Mouse (Mus musculus) heart, embryonic 16.5 days (tissue): ENCODE results near the gene Umod. TPM values are rescaled to one million over a fixed set of nuclear protein-coding genes. Genes with fewer than 3 reads are reported as not detected.

Experiments used
- ATAC-seq: fragments of 200-750 bp; cut with Nextera tagmentation; replicated peaks from 2 replicates; pipeline ENCODE4 v1.8.0; 2017; ENCODE audit warnings: moderate number of reproducible peaks; ENCODE audit not compliant: insufficient read depth, low FRiP score; ENCODE audit errors: extremely low read depth
- H3K27ac ChIP-seq: fragments of 300-500 bp; sonication (generic); 2 replicates; pipeline ENCODE4 v1.5.1; 2014; ENCODE audit warnings: mild to moderate bottlenecking, low read length, control low read depth, moderate library complexity
- H3K27me3 ChIP-seq: fragments of 300-500 bp; sonication (generic); 2 replicates; pipeline ENCODE4 v1.6.1; 2014; ENCODE audit warnings: low read length, mixed read lengths; ENCODE audit not compliant: control insufficient read depth, insufficient read depth
- H3K36me3 ChIP-seq: fragments of 300-500 bp; sonication (generic); 2 replicates; pipeline ENCODE4 v1.6.1; 2014; ENCODE audit not compliant: control insufficient read depth, insufficient read depth
- H3K4me1 ChIP-seq: fragments of 300-500 bp; sonication (generic); 2 replicates; pipeline ENCODE4 v1.6.1; 2014; ENCODE audit warnings: low read length, mixed read lengths; ENCODE audit not compliant: control insufficient read depth, insufficient read depth
- H3K4me2 ChIP-seq: fragments of 300-500 bp; sonication (generic); 2 replicates; pipeline ENCODE4 v1.6.1; 2014; ENCODE audit warnings: low read depth, mild to moderate bottlenecking, control low read depth, low read length
- H3K4me3 ChIP-seq: fragments of 300-500 bp; sonication (generic); 2 replicates; pipeline ENCODE4 v1.5.1; 2014; ENCODE audit warnings: mild to moderate bottlenecking, control low read depth, low read length
- H3K9ac ChIP-seq: fragments of 300-500 bp; sonication (generic); 2 replicates; pipeline ENCODE4 v1.6.1; 2014; ENCODE audit warnings: low read length, control low read depth
- H3K9me3 ChIP-seq: fragments of 300-500 bp; sonication (generic); replicated peaks from 2 replicates; pipeline ENCODE4 v1.6.1; 2016; ENCODE audit warnings: low read length; ENCODE audit not compliant: control insufficient read depth
- WGBS: fragments of 180-500 bp; shearing (Covaris S2); extraction: QIAGEN DNeasy Blood & Tissue Kit; methylation state at CpG from one replicate; pipeline ENCODE4 v1.1.7; 2014; 5-methylcytosine and 5-hydroxymethylcytosine counted together
- polyA plus RNA-seq: library from polyadenylated mRNA; unstranded; fragments of >200 nt; fragmentation: Nextera tagmentation; extraction: Ambion mirVana; gene quantifications from 2 replicates; pipeline ENCODE4 v1.2.1, GENCODE M21; 2015

The Umod gene
- polyA plus RNA-seq, 1 experiment from 2014 or later, result not detected

DNA sequence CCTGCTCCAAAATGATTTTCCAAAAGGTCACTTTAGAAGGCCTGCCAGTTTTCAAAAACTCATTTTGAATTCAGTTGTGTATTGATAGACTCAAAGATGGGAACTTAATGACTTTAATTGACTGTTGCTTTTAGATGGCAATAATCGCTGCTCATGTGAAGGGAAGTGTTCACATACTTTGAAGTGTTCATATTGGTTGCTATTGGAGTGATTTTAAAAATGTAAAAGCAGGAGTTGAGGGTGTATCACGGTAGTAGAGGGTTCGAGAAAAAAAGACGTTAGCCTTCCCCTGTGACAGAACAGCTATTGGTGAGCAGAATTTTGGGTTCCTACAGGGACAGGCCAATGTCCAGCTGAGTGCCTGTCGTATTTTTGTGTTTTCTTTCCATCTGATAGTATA lies 40.1 kb upstream of the Umod start, which contains the start of gene Acsm5:
Gene Acsm5 (plus strand): TSS at position 301 of the 400 bp plus-strand sequence.
- Histone ChIP-seq H3K27ac (no peak within 1 kb of the TSS), H3K9me3 (no peaks in the 10 kb centered on the region), H3K4me2 (no peak within 1 kb of the TSS), H3K4me3 (no peak within 1 kb of the TSS), H3K9ac (no peak within 1 kb of the TSS), H3K27me3 (no peaks in the 10 kb centered on the region), H3K36me3 (no peaks in the 10 kb centered on the region), H3K4me1 (no peaks in the 10 kb centered on the region)
- no peak for ATAC-seq
- 66% methylated on average over 5 of the region's 5 CpGs for WGBS

DNA sequence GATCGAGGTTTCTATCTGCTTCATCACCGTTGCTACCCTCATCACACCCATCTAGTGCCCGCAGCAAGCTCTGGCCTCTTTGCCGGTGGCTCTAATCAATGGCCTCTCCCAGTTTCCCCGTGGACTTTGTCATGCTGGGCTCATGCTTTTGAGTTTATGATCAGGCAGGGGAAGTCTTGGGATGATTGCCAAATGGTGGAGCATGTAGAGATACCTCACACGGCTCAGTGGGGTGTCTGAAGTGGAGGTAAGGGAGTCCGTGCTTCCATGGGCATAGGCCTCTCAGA lies 37.1 kb upstream of the Umod start:
- Histone ChIP-seq H3K27ac (no peak overlapping the region), H3K9me3 (no peaks in the 10 kb centered on the region), H3K36me3 (no peaks in the 10 kb centered on the region), H3K4me1 (no peaks in the 10 kb centered on the region), H3K4me2 (no peak overlapping the region), H3K4me3 (no peak overlapping the region), H3K27me3 (no peaks in the 10 kb centered on the region), H3K9ac (no peak overlapping the region)
- ATAC-seq, result no peak
- 68% methylated on average over 7 of the region's 7 CpGs for WGBS

DNA sequence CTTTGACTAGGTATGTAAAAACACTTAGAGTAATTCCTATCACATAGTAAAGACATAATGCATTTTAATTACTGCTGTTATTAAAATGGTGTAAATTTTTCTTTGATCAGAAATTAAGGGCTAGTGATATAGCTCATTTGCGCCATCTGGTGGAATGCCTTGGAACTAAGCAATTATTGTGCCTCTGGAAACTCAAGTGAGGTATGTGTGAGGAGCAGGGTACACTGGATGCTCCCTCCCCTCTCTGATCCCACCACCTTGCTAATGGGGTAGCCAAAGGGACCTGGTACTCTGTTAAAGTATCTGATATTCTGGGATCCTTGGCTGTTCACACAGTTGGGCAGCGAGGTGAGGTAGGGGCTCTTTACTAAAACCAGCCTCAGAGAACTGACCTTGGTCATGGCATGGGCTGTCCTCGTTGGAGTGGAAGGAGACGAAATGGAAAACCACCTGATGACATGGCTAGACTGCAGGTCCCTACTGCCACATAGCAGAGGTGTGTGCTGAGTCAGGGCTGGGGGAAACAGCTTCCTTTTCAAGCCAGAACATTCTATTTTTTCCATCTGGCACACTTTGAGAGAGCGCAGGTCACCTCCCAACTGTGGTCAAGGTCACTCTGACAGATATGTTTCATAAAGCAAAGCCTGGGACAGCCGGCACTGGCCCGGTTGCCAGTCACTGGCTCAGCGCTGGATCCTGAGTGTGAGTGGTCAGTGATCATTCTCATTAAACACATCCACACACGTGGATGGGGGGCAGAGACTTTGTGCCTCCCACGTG lies 36.6 kb upstream of the Umod start:
- Histone ChIP-seq H3K4me1 (no peaks in the 10 kb centered on the region), H3K9ac (no peak overlapping the region), H3K36me3 (no peaks in the 10 kb centered on the region), H3K4me3 (no peak overlapping the region), H3K27ac (no peak overlapping the region), H3K9me3 (no peaks in the 10 kb centered on the region), H3K27me3 (no peaks in the 10 kb centered on the region), H3K4me2 (no peak overlapping the region)
- WGBS, result 58% methylated on average over 10 of the region's 10 CpGs
- no peak for ATAC-seq

DNA sequence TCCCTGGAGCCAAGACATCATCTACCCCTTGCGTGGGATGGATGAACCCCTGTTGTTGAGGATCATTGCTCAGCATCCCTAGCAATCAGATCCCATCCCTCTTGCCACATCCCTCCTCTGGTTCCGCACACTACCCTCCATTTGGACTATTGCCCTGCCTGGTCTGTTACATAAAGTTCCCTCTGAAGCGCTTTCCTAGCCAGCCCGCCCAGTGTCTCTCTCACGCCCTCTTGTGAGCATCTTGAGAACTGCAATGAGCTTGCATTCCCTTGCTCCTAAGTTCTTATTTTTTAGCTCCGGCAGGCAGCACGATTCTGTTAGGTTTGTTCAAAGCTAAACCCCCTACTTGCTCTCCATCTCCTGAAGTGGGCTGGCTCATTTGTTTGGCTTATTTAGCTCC lies 34.0 kb upstream of the Umod start:
- Histone ChIP-seq H3K4me3 (no peak overlapping the region), H3K9me3 (no peaks in the 10 kb centered on the region), H3K27me3 (no peaks in the 10 kb centered on the region), H3K4me1 (no peaks in the 10 kb centered on the region), H3K9ac (no peak overlapping the region), H3K36me3 (no peaks in the 10 kb centered on the region), H3K27ac (no peak overlapping the region), H3K4me2 (no peak overlapping the region)
- no peak for ATAC-seq
- 28% methylated on average over 7 of the region's 7 CpGs for WGBS

DNA sequence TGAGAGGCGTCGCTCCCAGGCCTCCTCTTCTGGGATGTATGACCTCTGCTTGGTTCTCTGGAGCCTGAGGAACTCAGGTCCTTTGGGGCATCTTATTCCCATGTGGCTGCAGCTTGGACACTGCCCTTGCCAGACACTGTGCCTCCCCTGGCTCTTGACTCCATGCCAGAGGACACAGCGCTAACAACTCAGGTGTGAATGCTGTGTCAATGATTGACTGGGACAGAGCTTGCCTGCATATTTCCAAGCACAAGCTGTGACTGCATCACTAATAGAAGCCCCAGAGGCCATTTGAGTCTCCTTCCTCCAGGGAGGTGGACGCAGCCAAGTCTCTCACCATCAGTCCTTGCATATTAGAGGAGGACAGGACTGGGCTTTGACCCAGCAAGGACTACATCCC lies 32.1 kb upstream of the Umod start:
- no peak for ATAC-seq
- H3K4me3 ChIP-seq, result no peak overlapping the region
- no peak overlapping the region for H3K9ac ChIP-seq
- no peaks in the 10 kb centered on the region for H3K4me1 ChIP-seq
- 86% methylated on average over 4 of the region's 4 CpGs for WGBS
- no peaks in the 10 kb centered on the region for H3K36me3 ChIP-seq
- no peaks in the 10 kb centered on the region for H3K9me3 ChIP-seq
- H3K4me2 ChIP-seq, result no peak overlapping the region
- no peak overlapping the region for H3K27ac ChIP-seq
- H3K27me3 ChIP-seq, result no peaks in the 10 kb centered on the region

DNA sequence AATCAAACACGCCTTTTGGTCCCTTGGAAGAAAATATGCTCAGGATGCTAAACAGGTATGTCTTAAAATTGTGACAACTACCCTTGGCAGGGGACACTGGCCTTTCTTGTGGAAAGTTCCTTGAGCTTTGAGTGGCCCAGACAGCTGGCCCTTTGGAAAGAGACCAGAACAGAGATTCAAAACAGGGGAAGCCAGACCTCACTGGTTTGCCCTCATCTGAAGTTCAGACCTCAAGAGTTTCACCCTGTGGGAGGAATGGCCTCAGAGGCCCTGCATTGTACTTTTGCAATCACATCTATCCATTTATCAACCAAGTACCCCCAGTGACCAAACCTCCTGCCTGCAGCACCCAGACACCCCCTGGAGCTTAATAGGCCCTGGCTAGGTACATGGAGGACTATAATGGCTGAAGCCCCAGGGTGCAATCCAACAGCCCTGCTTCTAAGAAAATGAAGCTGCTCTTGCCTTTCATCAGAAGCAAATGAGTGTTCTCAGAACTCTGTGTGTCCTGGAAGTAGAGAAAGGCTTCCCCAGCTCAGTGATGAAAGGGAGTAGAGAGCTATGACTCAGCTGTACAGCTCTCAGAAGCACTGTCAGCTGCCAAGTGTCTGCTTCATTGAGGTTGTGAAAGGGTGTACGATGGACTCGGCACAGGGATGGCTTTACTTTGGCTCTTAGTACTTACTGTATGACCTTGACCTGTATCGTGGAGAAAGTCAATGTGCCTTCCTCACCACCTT lies 11.1 kb upstream of the Umod start:
- no peaks in the 10 kb centered on the region for H3K36me3 ChIP-seq
- no peaks in the 10 kb centered on the region for H3K27me3 ChIP-seq
- H3K4me2 ChIP-seq, result no peak overlapping the region
- no peak overlapping the region for H3K9ac ChIP-seq
- H3K4me1 ChIP-seq, result no peaks in the 10 kb centered on the region
- no peak for ATAC-seq
- no peak overlapping the region for H3K27ac ChIP-seq
- H3K9me3 ChIP-seq, result no peaks in the 10 kb centered on the region
- no peak overlapping the region for H3K4me3 ChIP-seq
- 77% methylated on average over 4 of the region's 4 CpGs for WGBS

DNA sequence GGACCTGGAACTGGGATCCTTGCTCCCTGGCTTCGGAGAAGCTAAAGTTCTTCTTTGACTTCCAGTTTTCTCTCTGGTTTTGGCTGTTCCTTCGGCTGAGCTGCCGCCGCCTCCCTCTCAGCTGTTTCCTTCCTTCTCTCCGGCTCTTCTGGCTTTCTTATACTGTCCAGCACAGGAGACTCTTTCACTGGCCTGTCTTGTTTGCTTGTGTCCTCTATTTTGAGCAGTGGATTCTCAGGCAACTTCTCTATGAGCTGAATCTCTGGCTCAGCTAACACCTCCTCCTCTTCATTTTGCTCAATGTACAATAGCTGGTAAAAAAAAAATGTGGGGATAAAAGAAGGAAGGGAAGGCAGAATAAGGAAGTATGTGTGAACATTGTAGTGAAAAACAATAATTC lies 7.6 kb upstream of the Umod start:
- no peak overlapping the region for H3K27ac ChIP-seq
- no peaks in the 10 kb centered on the region for H3K9me3 ChIP-seq
- no peaks in the 10 kb centered on the region for H3K4me1 ChIP-seq
- no peak overlapping the region for H3K4me3 ChIP-seq
- no peak for ATAC-seq
- no peak overlapping the region for H3K9ac ChIP-seq
- no peak overlapping the region for H3K4me2 ChIP-seq
- H3K27me3 ChIP-seq, result no peaks in the 10 kb centered on the region
- WGBS, result 81% methylated on average over 5 of the region's 5 CpGs
- no peaks in the 10 kb centered on the region for H3K36me3 ChIP-seq

DNA sequence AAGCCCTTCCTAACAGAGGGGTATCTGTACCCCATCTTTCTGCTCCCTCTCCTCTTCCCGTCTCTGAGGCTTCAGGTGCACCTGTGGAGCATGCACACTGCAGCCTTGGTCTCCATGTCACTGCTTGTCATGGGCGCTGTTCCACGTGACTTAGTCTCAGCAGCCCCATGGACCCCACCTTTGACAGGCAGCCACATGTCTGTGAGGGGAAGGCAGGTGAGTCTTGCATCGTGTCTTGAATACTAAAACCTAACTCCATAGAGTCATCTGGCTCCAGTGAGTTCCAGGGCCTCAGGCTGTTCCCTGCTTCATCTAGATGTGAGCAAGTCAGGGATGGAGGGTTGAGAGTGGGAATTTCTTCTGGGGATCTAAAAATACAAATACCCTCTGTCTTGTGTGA lies 5.1 kb upstream of the Umod start:
- whole genome bisulfite sequencing, result 73% methylated on average over 4 of the region's 4 CpGs
- H3K4me2 ChIP-seq, result no peak overlapping the region
- no peaks in the 10 kb centered on the region for H3K9me3 ChIP-seq
- H3K27ac ChIP-seq, result no peak overlapping the region
- no peaks in the 10 kb centered on the region for H3K4me1 ChIP-seq
- no peak for ATAC-seq
- no peaks in the 10 kb centered on the region for H3K36me3 ChIP-seq
- no peak overlapping the region for H3K4me3 ChIP-seq
- H3K9ac ChIP-seq, result no peak overlapping the region
- H3K27me3 ChIP-seq, result no peaks in the 10 kb centered on the region

DNA sequence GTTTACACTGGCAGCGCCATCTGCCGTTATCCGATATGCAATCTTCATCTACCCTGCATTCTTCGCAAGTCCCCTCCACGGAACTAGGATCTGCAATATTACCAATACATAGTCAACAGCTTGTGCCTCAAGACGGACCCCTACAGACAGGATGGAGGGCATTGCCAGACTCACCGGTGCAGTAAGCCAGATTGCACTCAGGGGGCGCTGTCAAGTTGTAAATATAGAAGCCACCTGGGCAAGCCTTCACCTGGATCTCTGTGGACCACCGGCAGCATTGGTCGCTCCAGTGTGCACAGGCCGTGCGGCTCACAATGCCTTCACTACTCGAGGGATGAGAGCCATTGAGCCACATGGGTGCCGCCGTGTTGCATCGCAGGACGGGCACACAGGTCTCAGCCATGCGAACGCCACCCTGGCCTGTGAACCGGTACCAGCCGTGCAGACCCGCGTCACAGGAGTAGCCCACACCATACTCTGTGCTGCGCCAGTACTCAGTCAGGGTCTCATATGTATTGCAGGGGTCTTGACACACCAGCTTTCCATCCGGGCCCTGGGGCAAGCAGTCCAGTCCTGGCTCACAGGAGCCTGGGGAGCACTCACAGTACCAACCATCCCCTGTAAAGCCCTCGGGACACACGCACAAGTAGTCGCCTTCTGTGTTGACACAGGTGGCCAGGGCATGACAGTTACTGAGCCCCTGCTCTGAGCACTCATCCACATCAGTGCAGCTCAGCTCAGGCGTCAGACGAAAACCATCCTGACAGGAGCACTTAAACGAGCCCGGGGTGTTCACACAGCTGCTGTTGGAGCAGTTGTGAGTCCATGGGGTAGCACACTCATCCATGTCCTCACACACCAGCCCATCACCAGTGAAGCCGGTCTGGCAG lies 2.3 kb downstream of the Umod start:
- Histone ChIP-seq H3K27me3 (no peaks in the 10 kb centered on the region), H3K4me2 (no peak overlapping the region), H3K4me1 (no peaks in the 10 kb centered on the region), H3K9ac (no peak overlapping the region), H3K4me3 (no peak overlapping the region), H3K27ac (no peak overlapping the region), H3K36me3 (no peaks in the 10 kb centered on the region), H3K9me3 (no peaks in the 10 kb centered on the region)
- no peak for ATAC-seq
- WGBS, result 60% methylated on average over 33 of the region's 33 CpGs
